Mouse (Mus musculus) MEL (cell line): ENCODE data around the gene 1700029I15Rik.

Source experiments
- CHD2 ChIP-seq: IDR thresholded peaks from 2 replicates; pipeline ENCODE4 v1.6.1; 2011; ENCODE audit warnings: low read length, improper control_type of control experiment
- CTCF ChIP-seq, 3 experiments: IDR thresholded peaks in 2 of 3; conservative IDR thresholded peaks in 1 of 3; 2 replicates each; pipeline ENCODE4 v1.5.1; 2011 to 2012; ENCODE audit warnings: low read length in 3 of 3, low read depth in 2 of 3, mild to moderate bottlenecking in 2 of 3, improper control_type of control experiment in 1 of 3, inconsistent platforms in 1 of 3, mixed read lengths in 1 of 3, moderate library complexity in 1 of 3; ENCODE audit not compliant: control insufficient read depth in 1 of 3, insufficient read depth in 1 of 3, poor library complexity in 1 of 3, severe bottlenecking in 1 of 3
- ELF1 ChIP-seq: IDR thresholded peaks from 2 replicates; pipeline ENCODE4 v1.6.1; 2014; ENCODE audit warnings: low read depth, mild to moderate bottlenecking, inconsistent platforms, low read length, improper control_type of control experiment, moderate library complexity
- GATA1 ChIP-seq: IDR thresholded peaks from 2 replicates; pipeline ENCODE4 v1.6.1; 2011; ENCODE audit warnings: low read depth, low read length, improper control_type of control experiment
- KAT2A ChIP-seq: conservative IDR thresholded peaks from 2 replicates; pipeline ENCODE4 v1.6.1; 2012; ENCODE audit warnings: low read depth, low read length, improper control_type of control experiment, inconsistent platforms
- MEF2A ChIP-seq: IDR thresholded peaks from 2 replicates; pipeline ENCODE4 v1.6.1; 2014; ENCODE audit warnings: low read depth, mild to moderate bottlenecking, inconsistent platforms, low read length, improper control_type of control experiment; ENCODE audit not compliant: poor library complexity, insufficient replicate concordance, severe bottlenecking; ENCODE audit errors: extremely low read depth
- POLR2A ChIP-seq, 2 experiments: IDR thresholded peaks; 2 replicates each; pipeline ENCODE4 v1.6.1; 2011 to 2012; ENCODE audit warnings: low read length in 2 of 2, mild to moderate bottlenecking in 2 of 2, control low read depth in 1 of 2, improper control_type of control experiment in 1 of 2, low read depth in 1 of 2, moderate library complexity in 1 of 2; ENCODE audit not compliant: control insufficient read depth in 1 of 2, insufficient read depth in 1 of 2, poor library complexity in 1 of 2
- RAD21 ChIP-seq: IDR thresholded peaks from 2 replicates; pipeline ENCODE4 v1.6.1; 2011; ENCODE audit warnings: mild to moderate bottlenecking, low read depth, low read length, improper control_type of control experiment
- RCOR1 ChIP-seq: IDR thresholded peaks from 2 replicates; pipeline ENCODE4 v1.6.1; 2012; ENCODE audit warnings: low read depth, mild to moderate bottlenecking, inconsistent platforms, low read length, improper control_type of control experiment
- TAL1 ChIP-seq: IDR thresholded peaks from 2 replicates; pipeline ENCODE4 v1.6.1; 2012; ENCODE audit warnings: mild to moderate bottlenecking, inconsistent platforms, low read length, moderate library complexity, mixed read lengths
- TCF12 ChIP-seq: IDR thresholded peaks from 2 replicates; pipeline ENCODE4 v1.6.1; 2014; ENCODE audit warnings: low read depth, mild to moderate bottlenecking, inconsistent platforms, low read length, improper control_type of control experiment, moderate library complexity
- ZNF384 ChIP-seq: IDR thresholded peaks from 2 replicates; pipeline ENCODE4 v1.6.1; 2012; ENCODE audit warnings: low read depth, mild to moderate bottlenecking, inconsistent platforms, low read length, improper control_type of control experiment

DNA sequence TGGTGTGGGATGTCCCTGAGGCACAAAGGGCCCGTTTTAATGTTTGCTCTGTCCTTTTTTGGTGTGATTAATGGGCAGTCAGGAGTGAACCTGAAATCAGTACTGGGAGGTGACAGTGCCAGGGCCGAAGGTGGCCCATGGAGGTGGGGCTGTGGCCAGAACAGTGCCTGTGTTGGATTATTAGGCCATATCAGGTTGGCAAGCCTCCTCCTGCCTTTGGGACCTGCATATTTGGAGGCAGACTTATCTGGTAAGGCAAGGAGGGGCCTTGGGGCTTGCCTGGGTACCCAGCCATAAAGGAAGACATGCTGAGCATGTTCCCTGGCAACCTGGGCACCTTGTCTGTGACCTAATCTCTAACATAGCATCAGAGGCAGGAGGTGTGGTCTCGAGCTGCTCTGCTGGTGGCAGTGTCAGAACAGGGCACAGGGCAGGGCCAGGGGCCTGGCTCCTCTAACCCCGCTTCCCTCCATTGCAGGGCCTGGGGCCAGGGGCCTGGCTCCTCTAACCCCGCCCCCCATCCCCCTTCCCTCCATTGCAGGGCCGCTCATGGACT, 1.8 kb upstream of the 1700029I15Rik start:
- TF ChIP-seq POLR2A (IDR thresholded peaks at IDR 0.05; ENCODE audit: control insufficient read depth in 1 of 2, insufficient read depth in 1 of 2, low read depth in 1 of 2, low read length in 2 of 2, poor library complexity in 1 of 2) (no peak), RAD21 (no peak), CTCF (IDR thresholded peaks at IDR 0.05 in 2 of 3, conservative IDR thresholded peaks at IDR 0.05 in 1 of 3; ENCODE audit: control insufficient read depth in 1 of 3, insufficient read depth in 1 of 3, low read depth in 2 of 3, low read length in 3 of 3, poor library complexity in 1 of 3, severe bottlenecking in 1 of 3) (no peak), TCF12 (no peak), ZNF384 (no peak), CHD2 (no peak), GATA1 (no peak), KAT2A (no peak), MEF2A (no peak), ELF1 (no peak), RCOR1 (no peak), TAL1 (no peak)
